Mouse (Mus musculus) neutrophil, adult 5-6 weeks (primary cell): Measurements from ENCODE around the gene Fgfr2. TPM values are rescaled to one million over a fixed set of nuclear protein-coding genes. Genes with fewer than 3 reads are reported as not detected.

Experiments used
- ATAC-seq: fragments of 151-379, 151-347 bp; 2 replicates; pipeline ENCODE4 v1.8.0; 2017; ENCODE audit warnings: mild to moderate bottlenecking, moderate TSS enrichment; ENCODE audit not compliant: insufficient number of reproducible peaks, poor library complexity, low FRiP score, severe bottlenecking; ENCODE audit errors: extremely low read depth
- total RNA-seq: library from RNA; stranded (forward); fragments of 200-1000 nt; gene quantifications from 2 replicates; pipeline ENCODE4 v1.2.3, GENCODE M21; 2017

Fgfr2 gene
- total RNA-seq, 1 experiment from 2014 or later = not detected

GRCm38 (mm10) chr7:133094161-133094560 lies 29.0 kb downstream of the Fgfr2 start:
- ATAC-seq = no peak

- ATAC-seq = no peak
Observed at GRCm38 (mm10) chr7:133093731-133094130, 29.4 kb downstream of the Fgfr2 start.

- ATAC-seq = no peak
Observed at GRCm38 (mm10) chr7:133090641-133091040, 32.5 kb downstream of the Fgfr2 start.

GRCm38 (mm10) chr7:133089621-133090260 lies 33.4 kb downstream of the Fgfr2 start:
- ATAC-seq = no peak

- ATAC-seq = no peak
Observed at GRCm38 (mm10) chr7:133088830-133089261, 34.3 kb downstream of the Fgfr2 start.

GRCm38 (mm10) chr7:133088411-133088810 lies 34.7 kb downstream of the Fgfr2 start:
- ATAC-seq = no peak

- no peak for ATAC-seq
Observed at GRCm38 (mm10) chr7:133085408-133085807, 37.7 kb downstream of the Fgfr2 start.

GRCm38 (mm10) chr7:133083936-133084614 lies 39.1 kb downstream of the Fgfr2 start:
- ATAC-seq = no peak

- no peak for ATAC-seq
Observed at GRCm38 (mm10) chr7:133078929-133079328, 44.2 kb downstream of the Fgfr2 start.

GRCm38 (mm10) chr7:133074462-133075133 lies 48.6 kb downstream of the Fgfr2 start:
- ATAC-seq = no peak

GRCm38 (mm10) chr7:133073147-133073651 lies 50.0 kb downstream of the Fgfr2 start:
- no peak for ATAC-seq

GRCm38 (mm10) chr7:133072535-133072934 lies 50.6 kb downstream of the Fgfr2 start:
- no peak for ATAC-seq

GRCm38 (mm10) chr7:133067321-133067841 lies 55.8 kb downstream of the Fgfr2 start:
- ATAC-seq = no peak

GRCm38 (mm10) chr7:133066776-133067175 lies 56.4 kb downstream of the Fgfr2 start:
- no peak for ATAC-seq

GRCm38 (mm10) chr7:133062055-133062454 lies 61.1 kb downstream of the Fgfr2 start:
- no peak for ATAC-seq

GRCm38 (mm10) chr7:133060170-133060569 lies 63.0 kb downstream of the Fgfr2 start:
- ATAC-seq = no peak

- no peak for ATAC-seq
Observed at GRCm38 (mm10) chr7:133059517-133060104, 63.5 kb downstream of the Fgfr2 start.

GRCm38 (mm10) chr7:133059150-133059509 lies 64.0 kb downstream of the Fgfr2 start:
- ATAC-seq = no peak

- no peak for ATAC-seq
Observed at GRCm38 (mm10) chr7:133058496-133059149, 64.5 kb downstream of the Fgfr2 start.
